Mouse (Mus musculus): ENCODE results near the gene Serpina1b. TPM values are rescaled to one million over a fixed set of nuclear protein-coding genes. Genes with fewer than 3 reads are reported as not detected.
"Not testable (repeated sequence)": the region's sequence is repeated elsewhere in the genome, so short reads cannot be mapped to it uniquely, and the experiment has no call there.

Gene Serpina1b
- total RNA-seq (2021): not detected
- long read RNA-seq: 0 reads

GRCm38 (mm10) chr12:103830273-103830672 lies at the start of gene Serpina1b:
Gene Serpina1b, minus strand, starts transcription at chr12:103830373.
- DNase-seq (ENCODE audit: low spot score in 2 of 2): not testable (repeated sequence)

- DNase-seq (ENCODE audit: low spot score in 2 of 2): not testable (repeated sequence)
Observed at GRCm38 (mm10) chr12:103866873-103867272, 36.7 kb upstream of the Serpina1b start.

- DNase-seq (ENCODE audit: low spot score in 2 of 2): not testable (repeated sequence)
Observed at GRCm38 (mm10) chr12:103863101-103863974, 33.2 kb upstream of the Serpina1b start, which contains the start of gene Serpina1a. Gene Serpina1a, minus strand, starts transcription at chr12:103863562.

GRCm38 (mm10) chr12:103860976-103861375 lies 30.8 kb upstream of the Serpina1b start:
- no peak for DNase-seq (ENCODE audit: low spot score in 2 of 2)

GRCm38 (mm10) chr12:103860571-103860970 lies 30.4 kb upstream of the Serpina1b start:
- not testable (repeated sequence) for DNase-seq (ENCODE audit: low spot score in 2 of 2)

GRCm38 (mm10) chr12:103859584-103859983 lies 29.4 kb upstream of the Serpina1b start:
- not testable (repeated sequence) for DNase-seq (ENCODE audit: low spot score in 2 of 2)

- DNase-seq (ENCODE audit: low spot score in 2 of 2): not testable (repeated sequence)
Observed at GRCm38 (mm10) chr12:103853032-103853431, 22.9 kb upstream of the Serpina1b start.

GRCm38 (mm10) chr12:103827661-103828372 lies 2.4 kb downstream of the Serpina1b start:
- not testable (repeated sequence) for DNase-seq (ENCODE audit: low spot score in 2 of 2)

GRCm38 (mm10) chr12:103823826-103824225 lies 6.3 kb downstream of the Serpina1b start:
- not testable (repeated sequence) for DNase-seq (ENCODE audit: low spot score in 2 of 2)

- DNase-seq (ENCODE audit: low spot score in 2 of 2): not testable (repeated sequence)
Observed at GRCm38 (mm10) chr12:103773246-103773851, 56.8 kb downstream of the Serpina1b start, which contains the start of gene Serpina1d. Gene Serpina1d, minus strand, starts transcription at chr12:103773592.

GRCm38 (mm10) chr12:103770597-103770996 lies 59.6 kb downstream of the Serpina1b start:
- DNase-seq (ENCODE audit: low spot score in 2 of 2): not testable (repeated sequence)

GRCm38 (mm10) chr12:103763083-103763482 lies 67.1 kb downstream of the Serpina1b start:
- not testable (repeated sequence) for DNase-seq (ENCODE audit: low spot score in 2 of 2)

- DNase-seq (ENCODE audit: low spot score in 2 of 2): not testable (repeated sequence)
Observed at GRCm38 (mm10) chr12:103760316-103760715, 69.9 kb downstream of the Serpina1b start.

- DNase-seq (ENCODE audit: low spot score in 2 of 2): not testable (repeated sequence)
Observed at GRCm38 (mm10) chr12:103745957-103746356, 84.2 kb downstream of the Serpina1b start.

GRCm38 (mm10) chr12:103737791-103738580 lies 92.2 kb downstream of the Serpina1b start:
- not testable (repeated sequence) for DNase-seq (ENCODE audit: low spot score in 2 of 2)

GRCm38 (mm10) chr12:103735566-103735965 lies 94.6 kb downstream of the Serpina1b start:
- DNase-seq (ENCODE audit: low spot score in 2 of 2): not testable (repeated sequence)

- not testable (repeated sequence) for DNase-seq (ENCODE audit: low spot score in 2 of 2)
Observed at GRCm38 (mm10) chr12:103735101-103735500, 95.1 kb downstream of the Serpina1b start.

GRCm38 (mm10) chr12:103711537-103711936 lies 118.6 kb downstream of the Serpina1b start:
- DNase-seq (ENCODE audit: low spot score in 2 of 2): no peak

GRCm38 (mm10) chr12:103710405-103710804 lies 119.8 kb downstream of the Serpina1b start:
- DNase-seq (ENCODE audit: low spot score in 2 of 2): no peak

GRCm38 (mm10) chr12:103706113-103706512 lies 124.1 kb downstream of the Serpina1b start:
- DNase-seq (ENCODE audit: low spot score in 2 of 2): no peak
